In the genomic region with DNA sequence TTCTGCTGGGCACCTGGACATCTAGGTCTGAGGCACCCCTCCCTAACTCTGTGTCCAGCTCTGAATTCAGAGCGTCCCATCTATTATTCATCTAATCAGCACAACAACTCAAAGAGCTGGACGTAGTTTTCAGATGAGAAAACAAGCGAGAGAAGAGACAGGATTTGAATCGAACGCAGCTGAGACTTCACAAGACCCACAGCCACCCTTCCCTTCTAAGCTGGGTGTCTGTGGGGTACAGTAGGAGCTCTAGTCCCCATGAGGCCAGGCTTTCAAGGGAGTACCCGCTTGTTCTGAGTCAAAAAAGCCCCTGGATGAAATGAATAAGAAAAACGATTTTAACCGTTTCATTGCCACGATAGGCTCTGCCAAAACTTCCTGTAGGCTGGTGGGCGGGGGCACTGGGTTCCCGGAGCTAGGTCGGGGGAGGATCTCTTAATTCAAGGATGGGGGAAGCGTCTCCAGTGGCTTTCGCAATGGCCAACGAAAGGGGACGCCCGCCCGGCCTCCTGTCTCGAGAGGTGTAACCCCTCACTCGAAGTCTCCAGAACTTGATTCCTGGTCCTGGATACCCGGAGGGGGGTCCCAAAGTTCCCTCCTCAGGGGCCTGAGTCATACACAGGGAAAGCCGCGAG, we compare ENCODE assay signal across 8 mouse cellular contexts. TPM values are rescaled to one million over a fixed set of nuclear protein-coding genes. Genes with fewer than 3 reads are reported as not detected.
DNase-seq lines count a peak whose midpoint lies in the region; ATAC-seq lines count a peak whose summit lies in the region.

No protein-coding gene starts in this region.

- H3K4me3 ChIP-seq in erythroblast, embryonic 14.5 days (replicated peaks), result peak overlapping the region; percentile 66
- peak overlapping the region; percentile 55 for H3K4me3 ChIP-seq in embryonic facial prominence, embryonic 14.5 days (ENCODE audit: low read depth, low read length)
- H3K4me3 ChIP-seq in limb, embryonic 13.5 days, result peak overlapping the region; percentile 50
- peak overlapping the region; percentile 56 for H3K4me3 ChIP-seq in midbrain, embryonic 16.5 days (ENCODE audit: low read depth, low read length)

- peak overlapping the region; percentile 69 for H3K9ac ChIP-seq in embryonic facial prominence, embryonic 14.5 days (ENCODE audit: low read depth, low read length)
- H3K9ac ChIP-seq in limb, embryonic 13.5 days, result peak overlapping the region; percentile 66
- H3K9ac ChIP-seq in midbrain, embryonic 16.5 days (ENCODE audit: low read depth, low read length), result peak overlapping the region; percentile 76

- H3K4me2 ChIP-seq in embryonic facial prominence, embryonic 14.5 days (ENCODE audit: low read depth, low read length), result peak overlapping the region; percentile 98
- peak overlapping the region; percentile 94 for H3K4me2 ChIP-seq in limb, embryonic 13.5 days (replicated peaks)
- peak overlapping the region; percentile 100 for H3K4me2 ChIP-seq in midbrain, embryonic 16.5 days (ENCODE audit: low read length)

- no peak for ATAC-seq in erythroblast, adult 5-6 weeks (replicated peaks; ENCODE audit: low FRiP score, poor library complexity, severe bottlenecking)
- ATAC-seq in embryonic facial prominence, embryonic 14.5 days (ENCODE audit: low read depth), result no peak
- ATAC-seq in limb, embryonic 13.5 days (ENCODE audit: low FRiP score, low read depth), result no peak
- no peak for ATAC-seq in midbrain, embryonic 16.5 days

- intact Hi-C loops in left cerebral cortex, postnatal 14 days (cut with DNase I), result no loop called here

- 2% methylated on average over 23 of the region's 23 CpGs for WGBS in embryonic facial prominence, embryonic 14.5 days
- WGBS in limb, embryonic 13.5 days, result 2% methylated on average over 23 of the region's 23 CpGs
- under 1% methylated on average over 23 of the region's 23 CpGs for WGBS in midbrain, embryonic 16.5 days

- H3K27me3 ChIP-seq in erythroblast, embryonic 14.5 days (ENCODE audit: control insufficient read depth), result no peaks in the 10 kb centered on the region
- no peaks in the 10 kb centered on the region; the same call in 1 of the 2 replicates for H3K27me3 ChIP-seq in embryonic facial prominence, embryonic 14.5 days (replicated peaks; ENCODE audit: control insufficient read depth, insufficient read depth, low read length)
- H3K27me3 ChIP-seq in limb, embryonic 13.5 days, result peaks cover 16% of the 10 kb centered on the region
- peaks cover 4% of the 10 kb centered on the region; the same call in 1 of the 2 replicates for H3K27me3 ChIP-seq in midbrain, embryonic 16.5 days (ENCODE audit: control insufficient read depth, insufficient read depth, low read depth, low read length)

- no peaks in the 10 kb centered on the region for H3K9me3 ChIP-seq in erythroblast, embryonic 14.5 days (ENCODE audit: control insufficient read depth, low read length)
- no peaks in the 10 kb centered on the region for H3K9me3 ChIP-seq in embryonic facial prominence, embryonic 14.5 days (ENCODE audit: control insufficient read depth, low read length)
- no peaks in the 10 kb centered on the region for H3K9me3 ChIP-seq in limb, embryonic 13.5 days
- H3K9me3 ChIP-seq in midbrain, embryonic 16.5 days (replicated peaks; ENCODE audit: control insufficient read depth, low read length, poor library complexity, severe bottlenecking), result no peaks in the 10 kb centered on the region

- H3K27ac ChIP-seq in embryonic facial prominence, embryonic 14.5 days (replicated peaks; ENCODE audit: low read depth, low read length), result peak overlapping the region; percentile 69
- H3K27ac ChIP-seq in limb, embryonic 13.5 days, result peak overlapping the region; percentile 29; the same call in 1 of the 2 replicates
- H3K27ac ChIP-seq in midbrain, embryonic 16.5 days (ENCODE audit: low read length), result peak overlapping the region; percentile 81

- peaks cover 86% of the 10 kb centered on the region for H3K4me1 ChIP-seq in erythroblast, embryonic 14.5 days (ENCODE audit: control insufficient read depth)
- peaks cover 31% of the 10 kb centered on the region for H3K4me1 ChIP-seq in embryonic facial prominence, embryonic 14.5 days (ENCODE audit: control insufficient read depth, insufficient read depth, low read length)
- H3K4me1 ChIP-seq in limb, embryonic 13.5 days, result peaks cover 52% of the 10 kb centered on the region
- H3K4me1 ChIP-seq in midbrain, embryonic 16.5 days (ENCODE audit: control insufficient read depth, insufficient read depth, low read length), result peaks cover 34% of the 10 kb centered on the region

- DNase-seq in 416B (ENCODE audit: low read depth), result peak; percentile 93
- DNase-seq in embryonic facial prominence, embryonic 14.5 days (ENCODE audit: low spot score), result no peak
- DNase-seq in left cerebral cortex, postnatal 14 days (ENCODE audit: low spot score in 2 of 2), result no peak
- no peak for DNase-seq in adrenal gland, adult 2 months

- no peaks in the 10 kb centered on the region for H3K36me3 ChIP-seq in erythroblast, embryonic 14.5 days (ENCODE audit: control insufficient read depth)
- no peaks in the 10 kb centered on the region for H3K36me3 ChIP-seq in embryonic facial prominence, embryonic 14.5 days (ENCODE audit: control insufficient read depth, insufficient read depth, low read length)
- H3K36me3 ChIP-seq in limb, embryonic 13.5 days, result no peaks in the 10 kb centered on the region
- no peaks in the 10 kb centered on the region for H3K36me3 ChIP-seq in midbrain, embryonic 16.5 days (ENCODE audit: control insufficient read depth, insufficient read depth, low read length)

RNA-seq across cellular contexts. Expression of a gene that starts 5.2 kb away (rescaled TPM):
- polyA plus RNA-seq in erythroblast, embryonic 14.5 days (2012), result 0.46 and 0.58 TPM in 2 replicates
- total RNA-seq in erythroblast, adult 5-6 weeks (2015; ENCODE audit: low replicate concordance), result 1.9 and 5.0 TPM in 2 replicates
- 1.6 and 6.1 TPM in 2 replicates for total RNA-seq in erythroblast, adult 5-6 weeks (2017; ENCODE audit: low replicate concordance)
- polyA plus RNA-seq in embryonic facial prominence, embryonic 14.5 days (2014; fragmentation: Nextera tagmentation; extraction: Ambion mirVana), result 13.1 and 15.3 TPM in 2 replicates
- polyA plus RNA-seq in limb, embryonic 13.5 days (2015; fragmentation: Nextera tagmentation; extraction: Ambion mirVana), result 18.6 and 18.8 TPM in 2 replicates
- 39.3 and 43.8 TPM in 2 replicates for polyA plus RNA-seq in midbrain, embryonic 16.5 days (2015; fragmentation: Nextera tagmentation; extraction: Ambion mirVana)
- 1 to 10 TPM; 7.5 to 8.1 TPM for total RNA-seq in left cerebral cortex, postnatal 14 days (2021)
- total RNA-seq in adrenal gland, adult 2 months (2021), result 1 to 10 TPM; 6.1 to 6.2 TPM
- polyA plus RNA-seq in adrenal gland, adult 2 months (2012; rRNA removed), result 6.5 and 6.7 TPM in 2 replicates

RNA-seq across cellular contexts. Expression of a gene that starts 6.6 kb away (rescaled TPM):
- polyA plus RNA-seq in erythroblast, embryonic 14.5 days (2012), result 9.6 and 10.3 TPM in 2 replicates
- 6.1 and 6.7 TPM in 2 replicates for total RNA-seq in erythroblast, adult 5-6 weeks (2015; ENCODE audit: low replicate concordance)
- total RNA-seq in erythroblast, adult 5-6 weeks (2017; ENCODE audit: low replicate concordance), result 15.5 and 16.1 TPM in 2 replicates
- polyA plus RNA-seq in embryonic facial prominence, embryonic 14.5 days (2014; fragmentation: Nextera tagmentation; extraction: Ambion mirVana), result 16.8 and 18.4 TPM in 2 replicates
- 8.2 and 8.4 TPM in 2 replicates for polyA plus RNA-seq in limb, embryonic 13.5 days (2015; fragmentation: Nextera tagmentation; extraction: Ambion mirVana)
- polyA plus RNA-seq in midbrain, embryonic 16.5 days (2015; fragmentation: Nextera tagmentation; extraction: Ambion mirVana), result 5.3 TPM in 2 replicates
- total RNA-seq in left cerebral cortex, postnatal 14 days (2021), result 10 to 100 TPM; 51.5 to 65.4 TPM
- 10 to 100 TPM; 37.0 to 90.7 TPM for total RNA-seq in adrenal gland, adult 2 months (2021)
- 78.9 and 91.4 TPM in 2 replicates for polyA plus RNA-seq in adrenal gland, adult 2 months (2012; rRNA removed)

RNA-seq across cellular contexts. Expression of a gene that starts 15.6 kb away (rescaled TPM):
- polyA plus RNA-seq in erythroblast, embryonic 14.5 days (2012), result 162 and 179 TPM in 2 replicates
- total RNA-seq in erythroblast, adult 5-6 weeks (2015; ENCODE audit: low replicate concordance), result 31.8 and 67.2 TPM in 2 replicates
- 37.4 and 37.9 TPM in 2 replicates for total RNA-seq in erythroblast, adult 5-6 weeks (2017; ENCODE audit: low replicate concordance)
- 73.7 and 88.9 TPM in 2 replicates for polyA plus RNA-seq in embryonic facial prominence, embryonic 14.5 days (2014; fragmentation: Nextera tagmentation; extraction: Ambion mirVana)
- 90.9 and 93.2 TPM in 2 replicates for polyA plus RNA-seq in limb, embryonic 13.5 days (2015; fragmentation: Nextera tagmentation; extraction: Ambion mirVana)
- polyA plus RNA-seq in midbrain, embryonic 16.5 days (2015; fragmentation: Nextera tagmentation; extraction: Ambion mirVana), result 47.9 and 51.3 TPM in 2 replicates
- 10 to 100 TPM; 38.1 to 52.0 TPM for total RNA-seq in left cerebral cortex, postnatal 14 days (2021)
- 100 to 1,000 TPM in 1 of 2 experiments, 10 to 100 TPM in 1; 87.7 to 112 TPM for total RNA-seq in adrenal gland, adult 2 months (2021)
- 61.7 and 76.6 TPM in 2 replicates for polyA plus RNA-seq in adrenal gland, adult 2 months (2012; rRNA removed)

RNA-seq across cellular contexts. Expression of a gene that starts 15.8 kb away (rescaled TPM):
- polyA plus RNA-seq in erythroblast, embryonic 14.5 days (2012), result 111 and 222 TPM in 2 replicates
- 1,192 and 1,430 TPM in 2 replicates for total RNA-seq in erythroblast, adult 5-6 weeks (2015; ENCODE audit: low replicate concordance)
- total RNA-seq in erythroblast, adult 5-6 weeks (2017; ENCODE audit: low replicate concordance), result 2,193 and 2,235 TPM in 2 replicates
- 715 and 771 TPM in 2 replicates for polyA plus RNA-seq in embryonic facial prominence, embryonic 14.5 days (2014; fragmentation: Nextera tagmentation; extraction: Ambion mirVana)
- polyA plus RNA-seq in limb, embryonic 13.5 days (2015; fragmentation: Nextera tagmentation; extraction: Ambion mirVana), result 961 and 978 TPM in 2 replicates
- 1,134 and 1,161 TPM in 2 replicates for polyA plus RNA-seq in midbrain, embryonic 16.5 days (2015; fragmentation: Nextera tagmentation; extraction: Ambion mirVana)
- 100 to 1,000 TPM; 402 to 429 TPM for total RNA-seq in left cerebral cortex, postnatal 14 days (2021)
- 100 to 1,000 TPM; 671 to 700 TPM for total RNA-seq in adrenal gland, adult 2 months (2021)
- 181 and 240 TPM in 2 replicates for polyA plus RNA-seq in adrenal gland, adult 2 months (2012; rRNA removed)

RNA-seq across cellular contexts. Expression of a gene that starts 15.9 kb away (rescaled TPM):
- not detected in 2 replicates for polyA plus RNA-seq in erythroblast, embryonic 14.5 days (2012)
- total RNA-seq in erythroblast, adult 5-6 weeks (2015; ENCODE audit: low replicate concordance), result not detected in 2 replicates
- total RNA-seq in erythroblast, adult 5-6 weeks (2017; ENCODE audit: low replicate concordance), result not detected in 2 replicates
- polyA plus RNA-seq in embryonic facial prominence, embryonic 14.5 days (2014; fragmentation: Nextera tagmentation; extraction: Ambion mirVana), result not detected in 2 replicates
- not detected in 2 replicates for polyA plus RNA-seq in limb, embryonic 13.5 days (2015; fragmentation: Nextera tagmentation; extraction: Ambion mirVana)
- polyA plus RNA-seq in midbrain, embryonic 16.5 days (2015; fragmentation: Nextera tagmentation; extraction: Ambion mirVana), result not detected in 2 replicates
- total RNA-seq in left cerebral cortex, postnatal 14 days (2021), result not detected
- total RNA-seq in adrenal gland, adult 2 months (2021), result 1 to 10 TPM; 2.1 to 2.4 TPM
- 2.1 TPM in 1 of 2 replicates, not detected in the other for polyA plus RNA-seq in adrenal gland, adult 2 months (2012; rRNA removed)

Comparison
In these comparisons a context has a peak if more than half of its experiments do, and no peak if none do; other contexts are left out.
1. H3K27ac ChIP-seq: peak in every context shown above with its lines; median percentile 81 in midbrain, embryonic 16.5 days; 69 in embryonic facial prominence, embryonic 14.5 days; 29 in limb, embryonic 13.5 days.